Mouse (Mus musculus): ENCODE data around the gene Cltb. TPM values are rescaled to one million over a fixed set of nuclear protein-coding genes. Genes with fewer than 3 reads are reported as not detected.

The Cltb gene
- 16.9 and 19.8 TPM in 2 replicates for polyA plus RNA-seq (2012; rRNA removed)

- no peaks in the 10 kb centered on the region; the same call in 1 of the 2 replicates for H3K36me3 ChIP-seq (ENCODE audit: control insufficient read depth, insufficient read depth, low read length)
- 1% methylated on average over 65 of the region's 66 CpGs for WGBS
- TF ChIP-seq CTCF (IDR thresholded peaks at IDR 0.05; ENCODE audit: extremely low read depth, insufficient read depth, insufficient read length, insufficient replicate concordance) (no peak), POLR2A (IDR thresholded peaks at IDR 0.05; ENCODE audit: low read depth, low read length) (no peak)
- H3K4me3 ChIP-seq (ENCODE audit: extremely low read depth, insufficient read depth, insufficient read length): peak within 1 kb of the TSS; percentile 77
- 0 out of 2 replicates have a peak, but pooled peaks cover 2% of the 10 kb centered on the region for H3K4me1 ChIP-seq (ENCODE audit: control insufficient read depth, insufficient read depth, insufficient read length)
- DNase-seq (ENCODE audit: low read depth in 1 of 2, low spot score in 2 of 2): peak in 1 of 2 experiments; percentile 77
- no peaks in the 10 kb centered on the region for H3K27me3 ChIP-seq (ENCODE audit: control insufficient read depth, insufficient read depth, low read length)
- peak within 1 kb of the TSS; percentile 17 for H3K27ac ChIP-seq (ENCODE audit: insufficient read depth, low read length)
Measured at GRCm38 (mm10) chr13:54610972-54611754, at the start of gene Cltb. Cltb (minus strand) TSS chr13:54611344.

GRCm38 (mm10) chr13:54660877-54661276 is 49.7 kb upstream of the Cltb start:
- H3K27me3 ChIP-seq (ENCODE audit: control insufficient read depth, insufficient read depth, low read length): no peaks in the 10 kb centered on the region

GRCm38 (mm10) chr13:54650461-54650860 is 39.3 kb upstream of the Cltb start:
- no peak for TF ChIP-seq CTCF (IDR thresholded peaks at IDR 0.05; ENCODE audit: extremely low read depth, insufficient read depth, insufficient read length, insufficient replicate concordance)
- TF ChIP-seq POLR2A (IDR thresholded peaks at IDR 0.05; ENCODE audit: low read depth, low read length): no peak
- Histone ChIP-seq H3K36me3 (ENCODE audit: control insufficient read depth, insufficient read depth, low read length) (peaks cover 56% of the 10 kb centered on the region), H3K4me3 (ENCODE audit: extremely low read depth, insufficient read depth, insufficient read length) (no peak overlapping the region), H3K4me1 (ENCODE audit: control insufficient read depth, insufficient read depth, insufficient read length) (no peaks in the 10 kb centered on the region), H3K27me3 (ENCODE audit: control insufficient read depth, insufficient read depth, low read length) (no peaks in the 10 kb centered on the region), H3K27ac (ENCODE audit: insufficient read depth, low read length) (no peak overlapping the region)
- no peak for DNase-seq (ENCODE audit: low read depth in 1 of 2, low spot score in 2 of 2)
- WGBS: 98% methylated on average over 3 of the region's 3 CpGs

More at GRCm38 (mm10) chr13:54660877-54661276, 49.7 kb upstream of the Cltb start:
- H3K4me1 ChIP-seq (ENCODE audit: control insufficient read depth, insufficient read depth, insufficient read length): no peaks in the 10 kb centered on the region
- DNase-seq (ENCODE audit: low read depth in 1 of 2, low spot score in 2 of 2): no peak
- no peak overlapping the region for H3K4me3 ChIP-seq (ENCODE audit: extremely low read depth, insufficient read depth, insufficient read length)
- H3K27ac ChIP-seq (ENCODE audit: insufficient read depth, low read length): no peak overlapping the region
- 88% methylated on average over 5 of the region's 5 CpGs for WGBS
- TF ChIP-seq CTCF (IDR thresholded peaks at IDR 0.05; ENCODE audit: extremely low read depth, insufficient read depth, insufficient read length, insufficient replicate concordance) (no peak), POLR2A (IDR thresholded peaks at IDR 0.05; ENCODE audit: low read depth, low read length) (no peak)
- peaks cover 33% of the 10 kb centered on the region for H3K36me3 ChIP-seq (ENCODE audit: control insufficient read depth, insufficient read depth, low read length)

- DNase-seq (ENCODE audit: low read depth in 1 of 2, low spot score in 2 of 2): no peak
- Histone ChIP-seq H3K27me3 (ENCODE audit: control insufficient read depth, insufficient read depth, low read length) (no peaks in the 10 kb centered on the region), H3K4me3 (ENCODE audit: extremely low read depth, insufficient read depth, insufficient read length) (no peak overlapping the region), H3K27ac (ENCODE audit: insufficient read depth, low read length) (no peak overlapping the region), H3K36me3 (ENCODE audit: control insufficient read depth, insufficient read depth, low read length) (peaks cover 13% of the 10 kb centered on the region; the same call in 1 of the 2 replicates), H3K4me1 (ENCODE audit: control insufficient read depth, insufficient read depth, insufficient read length) (no peaks in the 10 kb centered on the region)
- WGBS: 99% methylated on average over 3 of the region's 3 CpGs
- TF ChIP-seq CTCF (IDR thresholded peaks at IDR 0.05; ENCODE audit: extremely low read depth, insufficient read depth, insufficient read length, insufficient replicate concordance): no peak
Measured at GRCm38 (mm10) chr13:54635011-54635410, 23.9 kb upstream of the Cltb start.

- no peak overlapping the region for H3K27ac ChIP-seq (ENCODE audit: insufficient read depth, low read length)
- H3K4me3 ChIP-seq (ENCODE audit: extremely low read depth, insufficient read depth, insufficient read length): no peak overlapping the region
- TF ChIP-seq CTCF (IDR thresholded peaks at IDR 0.05; ENCODE audit: extremely low read depth, insufficient read depth, insufficient read length, insufficient replicate concordance): no peak
- TF ChIP-seq POLR2A (IDR thresholded peaks at IDR 0.05; ENCODE audit: low read depth, low read length): no peak
- no peak for DNase-seq (ENCODE audit: low read depth in 1 of 2, low spot score in 2 of 2)
- H3K4me1 ChIP-seq (ENCODE audit: control insufficient read depth, insufficient read depth, insufficient read length): no peaks in the 10 kb centered on the region
- no peaks in the 10 kb centered on the region for H3K27me3 ChIP-seq (ENCODE audit: control insufficient read depth, insufficient read depth, low read length)
- peaks cover 1% of the 10 kb centered on the region; the same call in 1 of the 2 replicates for H3K36me3 ChIP-seq (ENCODE audit: control insufficient read depth, insufficient read depth, low read length)
- 91% methylated on average over 3 of the region's 3 CpGs for WGBS
Measured at GRCm38 (mm10) chr13:54632731-54633277, 21.7 kb upstream of the Cltb start.

GRCm38 (mm10) chr13:54629128-54629527 is 18.0 kb upstream of the Cltb start:
- TF ChIP-seq CTCF (IDR thresholded peaks at IDR 0.05; ENCODE audit: extremely low read depth, insufficient read depth, insufficient read length, insufficient replicate concordance) (no peak), POLR2A (IDR thresholded peaks at IDR 0.05; ENCODE audit: low read depth, low read length) (no peak)
- no peak for DNase-seq (ENCODE audit: low read depth in 1 of 2, low spot score in 2 of 2)
- Histone ChIP-seq H3K4me3 (ENCODE audit: extremely low read depth, insufficient read depth, insufficient read length) (no peak overlapping the region), H3K36me3 (ENCODE audit: control insufficient read depth, insufficient read depth, low read length) (no peaks in the 10 kb centered on the region), H3K27me3 (ENCODE audit: control insufficient read depth, insufficient read depth, low read length) (no peaks in the 10 kb centered on the region), H3K27ac (ENCODE audit: insufficient read depth, low read length) (no peak overlapping the region), H3K4me1 (ENCODE audit: control insufficient read depth, insufficient read depth, insufficient read length) (no peaks in the 10 kb centered on the region)
- 87% methylated on average over 4 of the region's 4 CpGs for WGBS
